Mouse (Mus musculus) CD8-positive naive resting alpha-beta T cell, adult 2 months (primary cell): ENCODE data around the gene Cbfa2t3.

Experiments used
- DNase-seq, 2 experiments: peaks; one replicate each; pipeline ENCODE4 v3.0.0; 2022; ENCODE audit warnings: low read depth in 2 of 2, low spot score in 2 of 2

Cbfa2t3 gene

DNA sequence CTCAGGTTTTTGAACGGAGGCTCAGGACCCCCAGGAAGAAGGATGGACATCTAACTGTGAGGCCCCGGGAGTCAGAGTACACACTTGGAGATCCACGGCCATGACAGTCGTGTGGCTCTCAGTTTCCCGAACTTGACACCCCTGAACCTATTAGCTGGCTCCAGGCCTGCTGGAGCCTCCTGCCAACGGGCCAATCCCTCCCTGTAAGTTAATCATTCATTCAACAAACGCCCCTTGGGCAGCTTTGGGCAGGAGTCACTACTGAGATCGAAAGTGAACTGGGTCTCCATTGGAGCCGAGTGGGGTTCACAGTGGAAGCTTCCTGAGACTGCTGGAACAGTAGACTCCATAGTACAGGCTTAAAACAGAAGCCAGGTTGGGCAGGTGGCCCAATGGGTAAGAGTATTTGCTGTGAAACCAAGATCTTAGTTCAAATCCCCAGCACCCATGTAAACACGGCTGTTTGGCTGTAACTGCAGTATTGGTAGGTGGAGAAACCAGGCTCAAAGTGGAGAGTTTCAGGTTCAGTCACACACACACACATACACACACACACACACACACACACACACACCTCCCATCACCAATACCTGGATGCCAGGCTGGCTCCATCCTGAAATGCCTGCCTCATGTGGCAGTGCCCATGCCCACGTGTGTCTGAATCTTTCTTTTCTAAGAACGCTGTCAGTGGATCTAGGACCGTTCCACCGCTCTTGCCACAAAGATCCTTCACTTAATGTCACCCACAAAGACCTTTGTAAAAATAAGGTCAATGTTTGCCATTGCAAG is 20.0 kb upstream of the Cbfa2t3 start:
- DNase-seq, result no peak

DNA sequence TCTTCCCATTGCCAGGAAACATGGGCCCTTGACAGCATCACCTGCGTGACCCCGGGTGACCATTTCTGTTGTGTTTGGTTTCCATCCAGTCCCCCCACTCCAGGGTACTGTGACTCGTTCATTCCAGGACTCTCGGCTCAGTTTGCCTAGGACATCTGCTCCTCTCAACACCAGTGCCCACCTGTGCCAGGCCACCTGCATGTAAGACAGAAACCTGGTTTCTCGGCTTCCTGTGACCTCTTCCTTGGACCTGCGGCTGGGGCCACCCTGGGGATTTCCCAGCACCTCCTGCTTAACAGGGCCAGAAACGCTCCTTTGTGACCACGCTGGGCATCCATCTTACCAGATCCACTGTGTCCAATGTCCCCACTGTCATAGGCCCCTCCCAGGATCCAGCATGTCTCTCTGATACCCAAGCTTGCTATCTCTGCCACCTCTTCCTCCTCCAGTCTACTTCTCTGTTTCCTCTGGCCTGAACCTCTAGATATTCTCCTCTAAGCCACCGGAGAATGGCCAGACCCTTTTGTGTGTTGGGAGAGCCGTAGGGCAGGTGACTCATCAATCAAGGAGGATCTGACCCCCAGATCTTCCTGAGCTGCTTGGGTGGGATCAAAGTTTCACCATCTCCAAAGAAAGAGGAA is 19.1 kb upstream of the Cbfa2t3 start:
- no peak for DNase-seq

DNA sequence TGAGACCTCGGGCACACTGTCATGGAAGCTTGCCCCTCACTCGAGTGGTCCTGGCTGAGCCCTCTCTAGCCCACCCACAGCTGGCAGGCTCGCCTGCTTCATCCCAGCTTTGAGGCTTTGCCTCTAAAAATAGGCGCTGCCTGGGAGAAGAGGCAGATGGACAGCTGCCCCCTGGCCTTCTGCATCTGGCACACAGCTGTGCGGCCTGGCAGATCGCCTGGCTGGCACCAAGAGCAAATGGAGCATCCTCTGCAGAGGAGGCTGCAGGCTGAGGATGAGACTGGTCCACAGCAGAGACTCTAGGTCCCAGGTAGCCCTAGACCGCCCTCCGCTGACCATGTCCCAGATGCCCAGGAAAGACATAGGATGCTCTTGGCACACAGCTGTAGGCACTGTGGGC is 17.7 kb upstream of the Cbfa2t3 start:
- DNase-seq, result no peak

DNA sequence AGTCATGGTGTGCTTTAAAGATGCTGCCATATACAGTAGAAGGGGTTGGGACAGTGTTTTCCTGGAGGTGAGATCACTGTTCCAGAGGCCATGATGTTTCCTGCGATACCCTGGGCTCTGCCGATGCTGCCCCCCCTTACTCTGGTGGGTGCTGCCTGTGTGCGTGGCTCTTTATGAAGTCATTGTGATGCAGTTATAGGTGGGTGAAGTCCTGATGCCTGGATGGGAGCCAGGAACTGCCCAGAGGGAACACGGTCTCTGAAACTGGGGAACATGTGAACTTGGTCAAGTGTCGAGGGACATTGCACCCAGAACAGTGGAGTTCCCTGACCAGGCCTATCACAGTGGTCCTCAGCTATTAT is 14.2 kb upstream of the Cbfa2t3 start:
- DNase-seq, result no peak

DNA sequence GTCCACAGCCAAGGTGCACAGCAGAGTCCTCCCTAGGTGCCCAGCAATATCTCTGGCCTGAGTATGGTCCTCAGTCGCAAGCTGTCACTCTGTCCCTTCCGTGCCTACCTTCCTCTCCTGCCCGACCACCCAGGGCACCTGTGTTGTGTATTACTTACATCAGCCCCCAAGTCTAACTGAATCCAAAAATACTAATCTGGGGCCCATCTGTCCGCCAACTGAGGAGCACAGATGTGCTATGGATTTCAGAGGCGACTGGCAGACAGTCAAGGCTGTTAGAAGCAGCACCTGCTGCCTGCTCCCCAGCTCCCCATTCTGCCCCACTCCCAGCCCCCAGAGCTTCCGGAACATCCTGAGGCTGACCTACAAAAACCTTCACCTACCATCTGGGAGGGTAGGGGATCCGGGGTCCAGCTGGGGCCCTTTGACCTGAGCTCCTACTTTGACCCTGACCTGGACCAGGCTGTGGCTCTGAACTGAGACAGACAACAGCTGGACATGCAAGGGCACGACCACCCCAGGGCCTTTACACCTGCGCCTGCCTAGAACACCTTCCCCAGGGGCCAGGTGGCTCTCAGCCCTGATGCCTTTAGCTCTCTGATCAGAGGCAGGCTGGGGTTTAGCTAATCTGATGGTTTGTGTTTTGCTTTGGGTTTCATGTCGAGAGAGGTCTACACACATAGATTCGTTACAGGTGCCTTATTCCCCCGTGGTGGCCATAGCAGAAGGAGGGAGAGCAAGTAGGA is 13.7 kb upstream of the Cbfa2t3 start:
- DNase-seq, result no peak

DNA sequence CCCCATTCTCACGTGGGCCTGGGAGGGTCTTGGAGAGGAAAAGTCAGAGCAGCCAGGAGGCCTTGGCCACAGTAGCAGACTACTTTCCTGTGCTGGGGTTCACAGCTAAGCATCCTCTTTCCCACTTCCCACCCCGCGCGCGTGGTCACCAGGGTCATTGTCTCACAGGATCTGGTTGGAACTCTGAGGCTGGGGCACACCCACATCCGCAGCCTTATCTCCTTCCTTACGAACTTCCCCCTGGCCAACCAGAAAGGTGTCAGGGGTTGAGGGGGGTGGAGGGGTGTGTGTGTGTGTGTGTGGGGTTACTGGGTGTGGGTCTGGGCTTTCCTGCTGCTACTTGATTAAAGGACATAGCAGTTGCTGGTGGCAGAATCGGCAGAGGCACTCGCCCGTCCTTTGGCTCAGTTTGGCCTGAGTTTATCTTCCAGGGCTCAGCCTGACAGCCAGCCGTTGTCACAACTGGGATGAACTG is 13.0 kb upstream of the Cbfa2t3 start:
- no peak for DNase-seq

DNA sequence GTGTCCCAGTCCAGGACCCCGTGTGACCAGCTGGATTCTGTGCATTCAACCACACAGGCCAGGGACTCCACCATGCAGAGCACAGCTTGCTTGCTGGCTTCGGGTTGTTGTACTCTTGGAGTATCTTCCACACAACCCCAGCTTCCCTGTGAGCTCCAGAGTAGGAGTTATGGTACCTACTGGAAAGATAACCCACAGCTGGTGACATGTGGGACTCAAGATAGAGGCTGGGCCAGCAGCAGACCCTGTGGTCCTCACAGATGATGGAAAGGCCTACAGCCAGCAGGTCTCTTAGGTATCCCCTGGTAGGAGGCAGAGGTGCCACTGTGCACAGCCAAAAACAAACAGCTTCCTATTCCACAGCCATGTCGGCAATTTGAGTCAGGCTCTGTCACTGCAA is 12.6 kb upstream of the Cbfa2t3 start:
- no peak for DNase-seq

DNA sequence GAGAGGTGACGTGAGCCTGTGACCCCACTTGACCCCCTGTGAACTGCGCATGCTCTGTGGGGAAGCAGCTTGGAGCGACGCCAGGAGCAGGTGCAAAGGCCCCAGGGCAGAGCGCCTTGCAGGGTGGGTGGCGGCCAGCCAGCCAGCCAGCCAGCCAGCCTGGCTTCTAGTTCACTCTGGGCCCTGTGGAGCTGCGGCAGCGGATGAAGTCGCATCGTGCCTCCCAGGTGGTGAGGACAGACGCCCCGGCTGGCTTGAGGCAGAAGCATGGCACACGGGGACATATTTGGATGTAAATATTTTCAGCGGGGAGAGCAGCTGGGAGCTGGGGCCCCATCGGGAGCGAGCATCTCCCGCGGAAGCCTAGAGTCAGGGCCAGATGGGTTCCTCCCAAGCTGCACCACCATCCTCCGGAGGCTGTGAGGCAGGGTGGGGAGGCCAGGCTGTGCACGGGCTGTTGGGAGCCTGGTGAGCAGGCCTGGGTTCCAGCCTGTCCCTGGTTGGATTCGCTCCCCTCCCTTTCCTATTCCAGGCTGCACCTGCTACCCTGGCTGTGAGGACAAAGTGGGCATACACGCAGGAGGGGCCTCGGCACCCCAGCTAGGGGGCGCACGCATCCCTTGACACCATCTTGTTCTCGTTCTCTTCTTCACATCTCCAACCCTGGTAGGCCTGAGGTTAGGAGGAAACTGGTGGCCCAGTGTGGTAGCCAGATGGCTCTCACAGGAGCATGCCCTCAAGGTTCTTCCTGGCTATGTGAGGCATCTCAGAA is 10.6 kb upstream of the Cbfa2t3 start:
- no peak for DNase-seq

DNA sequence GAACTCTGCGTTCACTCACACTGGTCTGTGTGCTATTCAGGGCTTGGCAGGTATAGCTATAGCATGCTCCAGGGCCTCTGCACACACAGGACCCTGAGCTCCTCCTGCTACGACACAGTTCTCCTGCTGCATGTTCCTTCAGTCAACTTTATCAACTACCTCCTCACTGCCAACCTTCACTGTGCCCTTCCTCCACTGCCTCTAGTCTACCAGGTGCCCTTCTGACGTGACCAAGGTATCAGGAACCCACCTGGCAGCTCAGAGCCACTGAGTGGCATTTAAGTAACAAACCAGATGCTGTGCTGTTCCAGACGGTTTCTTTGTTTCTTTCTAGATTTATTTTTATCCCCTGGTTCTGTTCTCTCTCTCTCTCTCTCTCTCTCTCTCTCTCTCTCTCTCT is 8.3 kb upstream of the Cbfa2t3 start:
- DNase-seq, result no peak

DNA sequence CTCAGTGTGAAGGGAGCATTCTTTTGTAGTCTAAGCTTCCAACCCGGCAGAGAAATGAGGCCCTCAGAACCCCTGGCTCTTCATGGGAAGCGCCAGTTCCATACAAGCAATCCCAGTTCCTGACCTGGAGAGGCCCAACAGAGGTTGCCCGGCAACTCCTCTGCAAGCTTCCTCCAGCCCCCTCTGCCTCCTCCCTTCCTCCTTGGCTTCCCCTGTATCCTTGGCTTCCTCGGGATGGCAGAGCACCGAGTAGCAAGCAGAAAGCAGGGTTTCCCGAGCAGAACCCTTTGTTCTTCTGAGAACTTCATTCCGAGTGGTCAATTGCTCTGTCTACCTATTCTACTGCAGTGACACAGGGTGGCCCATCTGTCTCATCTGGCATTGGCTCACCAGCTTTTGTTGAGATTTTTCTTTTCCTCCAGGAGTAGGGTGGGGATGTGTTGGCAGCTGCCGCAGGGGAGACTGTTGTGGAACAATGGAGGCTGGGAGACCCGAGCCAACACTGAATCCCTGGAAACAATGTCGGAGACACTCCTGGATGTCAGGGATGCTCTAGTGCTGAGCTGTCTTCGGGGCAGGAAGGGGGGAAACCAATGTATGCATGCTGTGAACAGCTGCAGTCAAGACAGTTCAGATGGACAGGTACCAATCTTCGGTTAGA is 7.1 kb upstream of the Cbfa2t3 start:
- DNase-seq, result no peak

DNA sequence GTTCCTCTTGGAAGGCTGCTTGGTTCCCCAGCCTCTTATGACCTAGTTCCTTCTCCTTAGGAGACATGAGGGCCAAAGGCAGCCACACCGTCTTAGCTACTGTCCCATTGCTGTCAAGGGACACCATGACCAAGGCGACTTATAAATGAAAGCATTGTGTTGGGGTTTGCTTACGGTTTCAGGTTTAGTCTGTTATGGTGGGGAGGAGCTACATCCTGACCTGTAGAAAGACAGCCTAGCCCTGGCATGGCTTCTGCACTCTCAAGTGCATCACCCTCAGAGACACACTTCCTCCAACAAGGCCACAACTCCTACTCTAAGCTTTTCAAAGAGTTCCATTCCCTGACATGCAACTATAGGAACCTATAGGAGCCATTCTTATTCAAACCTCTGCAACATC is 5.7 kb upstream of the Cbfa2t3 start:
- DNase-seq, result no peak

DNA sequence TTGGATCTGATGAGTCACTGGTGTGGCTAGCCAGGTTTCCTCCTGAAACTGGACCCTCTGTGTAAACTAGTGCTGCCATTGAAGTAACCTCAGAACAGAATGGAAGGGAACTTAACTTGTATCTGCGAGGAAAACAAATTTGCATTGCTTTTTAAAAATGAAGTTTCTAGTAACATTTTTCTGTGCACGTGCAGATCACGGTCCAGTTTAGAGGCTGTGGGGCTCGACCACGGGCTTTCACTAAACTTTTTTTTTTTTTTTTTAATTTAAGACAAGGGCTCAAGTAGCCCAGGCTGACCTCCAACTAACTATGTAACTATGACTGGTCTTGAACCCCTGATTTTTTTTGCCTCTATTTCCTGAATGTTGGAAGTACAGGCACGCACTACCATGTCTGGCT is 4.0 kb upstream of the Cbfa2t3 start:
- no peak for DNase-seq

DNA sequence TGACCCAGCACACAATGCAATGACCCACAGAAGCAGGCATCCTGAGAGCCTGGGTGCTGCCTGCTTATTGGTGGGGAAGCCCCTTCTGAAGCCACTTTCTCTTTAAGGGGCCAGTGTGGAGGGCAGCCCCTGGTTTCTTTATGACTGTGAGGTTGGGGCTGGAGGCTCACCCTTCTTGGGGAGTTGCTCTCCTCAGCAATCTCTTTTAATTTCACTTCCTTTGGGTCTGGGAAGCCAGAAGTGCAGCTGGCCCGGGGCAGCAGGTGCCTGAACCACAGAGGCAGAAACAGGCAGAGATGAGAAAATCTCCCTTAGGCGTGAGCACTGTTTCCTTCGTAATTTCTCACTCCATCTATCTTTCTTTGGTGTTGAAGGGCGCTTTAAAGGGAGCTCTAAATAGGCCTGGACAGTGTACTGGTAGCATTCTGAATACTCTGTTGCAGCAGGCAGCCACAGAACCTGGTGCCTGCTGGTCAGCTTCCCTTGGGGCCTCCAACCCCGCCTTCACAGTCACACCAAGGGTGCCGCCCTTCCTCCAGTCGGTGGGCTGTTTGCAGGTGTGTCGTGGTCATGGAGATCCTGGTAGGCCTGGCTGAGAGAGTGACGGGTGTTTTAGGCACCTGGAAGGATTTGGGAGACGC is 3.5 kb upstream of the Cbfa2t3 start:
- DNase-seq, result no peak

DNA sequence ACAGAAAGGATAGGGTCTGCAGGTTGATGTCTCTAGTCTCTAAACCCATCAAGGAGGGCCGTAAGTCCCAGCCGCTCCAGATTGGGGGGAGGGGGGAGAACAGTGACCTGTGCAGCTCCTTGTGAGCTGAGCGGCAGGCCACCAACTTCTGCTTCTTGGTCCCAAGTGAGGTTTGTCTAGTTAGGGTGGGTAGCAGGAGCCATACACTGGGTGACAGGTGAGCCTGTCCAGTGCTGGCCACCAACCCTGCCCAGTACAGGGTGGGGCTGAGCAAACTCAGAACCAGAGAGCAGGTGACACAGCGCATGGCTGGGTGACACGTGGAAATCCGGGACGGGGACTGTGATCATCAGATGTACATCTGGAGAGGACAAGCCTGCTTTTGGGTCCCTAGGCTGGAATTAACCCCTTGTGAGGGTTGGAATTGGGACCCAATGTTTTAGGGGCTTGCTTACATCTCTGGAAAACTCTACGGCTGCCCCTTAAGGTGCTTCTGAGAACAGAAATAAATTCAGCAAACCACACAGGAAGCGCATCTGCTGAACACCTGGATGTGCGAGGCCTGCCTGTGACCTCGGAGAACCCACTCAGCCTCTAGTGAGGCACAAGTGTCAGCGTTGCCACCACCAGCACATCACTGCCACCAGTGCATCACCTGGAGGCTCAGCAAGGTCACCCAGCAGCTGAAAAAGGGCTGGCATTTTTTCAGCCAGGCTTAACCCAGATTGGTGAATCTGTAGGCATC is 2.7 kb upstream of the Cbfa2t3 start:
- peak; percentile 25 to 27 for DNase-seq

DNA sequence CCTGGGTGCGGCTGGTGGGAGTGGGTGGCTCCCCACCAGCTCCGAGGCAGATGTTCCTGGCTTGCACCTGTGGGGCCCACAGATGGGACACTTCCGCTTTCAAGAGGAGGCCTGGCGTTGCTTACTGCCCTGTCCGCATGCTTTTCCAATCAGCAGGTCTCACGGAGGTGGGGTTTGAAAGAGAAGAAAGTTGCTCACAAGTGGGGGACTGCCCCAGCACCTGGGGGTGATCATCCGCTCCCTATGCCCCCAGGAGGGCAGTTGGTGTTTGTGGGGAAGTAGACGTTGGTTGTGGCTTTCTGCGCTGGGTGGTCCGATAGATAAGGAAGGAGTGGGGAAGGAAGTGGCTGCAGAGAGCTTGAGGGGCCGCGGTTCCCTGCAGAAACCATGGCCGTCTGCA is 1.7 kb upstream of the Cbfa2t3 start:
- DNase-seq, result no peak

DNA sequence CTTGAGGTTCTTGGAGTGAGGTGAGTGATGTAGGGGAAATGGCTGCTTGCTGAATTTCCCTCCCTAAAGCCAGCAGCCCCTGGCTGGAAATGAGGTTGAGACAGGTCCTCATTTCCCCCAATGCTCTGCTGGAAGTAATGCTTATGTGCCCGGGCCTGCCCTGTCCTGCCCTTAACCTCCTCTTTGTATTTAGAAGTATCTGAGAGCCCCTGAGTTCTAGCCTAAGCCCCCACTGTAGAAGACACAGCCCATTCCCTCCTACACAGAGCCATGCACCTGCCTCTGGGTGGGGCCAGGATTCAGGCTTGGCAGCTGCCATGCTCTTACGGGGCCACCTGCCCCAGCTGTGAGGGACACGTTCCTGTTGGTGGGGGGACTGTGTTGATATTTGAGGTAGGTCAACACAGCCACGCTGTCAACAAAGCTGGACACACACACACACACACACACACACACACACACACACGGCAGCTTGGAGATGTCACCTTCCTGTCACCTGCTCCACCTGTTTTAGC is 598 bp downstream of the Cbfa2t3 start:
- DNase-seq, result no peak

DNA sequence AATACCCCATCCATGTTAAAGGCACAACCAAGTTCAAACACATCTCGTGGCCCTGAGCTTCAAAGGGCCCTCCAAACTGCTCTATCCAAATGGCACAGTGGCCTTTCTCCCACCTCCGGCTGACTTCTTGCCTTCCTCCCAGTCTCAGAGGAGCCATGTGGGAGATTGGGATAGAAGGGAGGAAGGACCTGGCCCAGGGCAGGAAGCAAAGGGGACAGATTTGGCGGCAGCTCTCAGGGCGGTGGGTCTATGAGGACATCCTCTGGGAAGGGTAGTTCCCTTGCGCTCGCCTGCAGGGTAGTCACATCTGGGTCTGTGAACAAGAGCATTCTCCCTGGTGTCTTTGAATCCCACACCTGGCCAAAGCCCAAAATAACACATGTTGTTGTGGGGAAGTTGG is 1.3 kb downstream of the Cbfa2t3 start:
- DNase-seq, result no peak

DNA sequence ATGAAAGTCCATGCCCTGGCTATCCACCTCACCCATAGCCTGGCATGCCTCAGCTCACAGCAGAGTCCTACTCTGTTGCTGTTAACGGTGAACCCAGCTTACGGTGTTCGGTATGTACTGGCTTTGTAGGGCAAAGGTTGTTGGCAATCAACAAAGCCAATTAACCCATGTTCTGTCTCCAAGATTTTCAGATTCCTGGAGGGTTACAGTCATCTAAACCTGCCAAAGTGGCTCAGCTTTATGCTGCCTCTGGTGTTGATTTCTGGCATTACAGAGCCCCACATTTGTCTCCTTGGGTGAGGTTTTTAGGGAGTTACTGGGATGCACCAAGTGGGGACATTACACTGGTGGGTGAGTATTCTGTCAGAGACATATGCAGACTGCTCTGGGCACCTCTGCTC is 1.7 kb downstream of the Cbfa2t3 start:
- DNase-seq, result peak in 1 of 2 experiments; percentile 26

DNA sequence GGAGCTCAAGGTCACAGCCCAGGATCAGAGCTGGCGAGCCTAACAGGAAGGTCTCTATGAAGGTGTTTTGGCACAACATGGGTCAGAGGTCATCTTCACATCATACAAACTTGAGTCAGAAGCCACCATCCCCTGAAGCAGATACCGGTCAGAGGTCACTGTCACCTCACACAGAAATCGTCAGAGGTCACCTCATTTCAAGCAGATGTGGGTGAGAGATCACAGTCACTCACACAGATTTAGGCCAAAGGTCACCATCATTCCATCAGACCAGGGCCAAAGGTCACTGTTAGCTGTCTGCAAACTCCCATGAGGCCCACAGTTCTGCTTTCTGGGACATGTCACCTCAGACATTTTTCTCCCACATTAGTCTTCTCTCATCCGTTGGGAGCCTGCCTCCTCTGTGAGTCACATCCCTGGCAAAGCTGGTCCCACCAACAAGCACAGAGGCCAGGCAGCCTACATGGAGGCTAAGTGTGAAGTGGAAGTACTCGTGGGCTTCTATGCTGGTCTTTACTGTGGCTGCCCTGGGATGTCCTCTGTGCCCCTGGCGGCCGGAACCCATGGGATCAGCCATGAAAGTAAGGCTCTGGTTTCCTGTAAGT is 3.4 kb downstream of the Cbfa2t3 start:
- no peak for DNase-seq
